Mouse (Mus musculus): ENCODE data around the gene 1700067K01Rik. TPM values are rescaled to one million over a fixed set of nuclear protein-coding genes. Genes with fewer than 3 reads are reported as not detected.
"Not testable (repeated sequence)": the region's sequence is repeated elsewhere in the genome, so short reads cannot be mapped to it uniquely, and the experiment has no call there.

Gene 1700067K01Rik
- polyA plus RNA-seq, 1 experiment from 2014 or later: 0.68 TPM

DNA sequence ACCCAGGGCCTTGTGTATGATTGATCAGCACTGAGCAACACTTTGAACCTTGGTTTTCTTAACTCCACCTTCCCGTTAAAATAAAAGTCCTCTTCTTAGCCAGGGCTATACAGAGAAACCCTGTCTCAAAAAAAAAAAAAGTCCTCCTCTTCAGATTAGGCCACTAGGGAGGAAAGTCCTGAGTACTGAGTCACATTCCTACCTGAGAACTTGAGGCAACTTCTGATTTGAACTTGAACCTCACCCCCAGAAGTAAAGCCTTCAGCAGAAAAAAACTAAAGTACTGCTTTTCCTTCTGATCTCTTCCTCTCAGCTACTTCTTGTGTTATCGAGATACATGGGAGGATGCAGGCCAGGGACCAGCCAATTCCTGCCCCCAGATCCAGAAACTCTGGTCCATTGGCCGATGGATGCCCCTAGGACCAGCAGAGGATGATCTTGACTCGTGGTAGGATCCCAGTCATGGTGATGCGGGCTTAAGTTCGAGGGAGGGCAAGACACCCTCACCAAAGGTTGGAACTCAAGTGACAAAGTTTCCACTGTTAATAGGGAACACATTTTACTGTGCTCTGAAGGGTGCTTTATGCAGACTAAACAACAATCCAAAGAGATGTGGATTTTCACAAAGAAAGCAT is 2.4 kb downstream of the 1700067K01Rik start:
- Histone ChIP-seq H3K4me3 (replicated peaks) (peak overlapping the region; percentile 58), H3K4me1 (peaks cover 31% of the 10 kb centered on the region), H3K9me3 (no peaks in the 10 kb centered on the region), H3K36me3 (peaks cover 20% of the 10 kb centered on the region), H3K4me2 (peak overlapping the region; percentile 85), H3K27me3 (replicated peaks) (no peaks in the 10 kb centered on the region), H3K9ac (no peak overlapping the region), H3K27ac (no peak overlapping the region)
- no peak for ATAC-seq (ENCODE audit: insufficient read depth, low FRiP score, low read depth)
- WGBS: 75% methylated on average over 6 of the region's 6 CpGs

DNA sequence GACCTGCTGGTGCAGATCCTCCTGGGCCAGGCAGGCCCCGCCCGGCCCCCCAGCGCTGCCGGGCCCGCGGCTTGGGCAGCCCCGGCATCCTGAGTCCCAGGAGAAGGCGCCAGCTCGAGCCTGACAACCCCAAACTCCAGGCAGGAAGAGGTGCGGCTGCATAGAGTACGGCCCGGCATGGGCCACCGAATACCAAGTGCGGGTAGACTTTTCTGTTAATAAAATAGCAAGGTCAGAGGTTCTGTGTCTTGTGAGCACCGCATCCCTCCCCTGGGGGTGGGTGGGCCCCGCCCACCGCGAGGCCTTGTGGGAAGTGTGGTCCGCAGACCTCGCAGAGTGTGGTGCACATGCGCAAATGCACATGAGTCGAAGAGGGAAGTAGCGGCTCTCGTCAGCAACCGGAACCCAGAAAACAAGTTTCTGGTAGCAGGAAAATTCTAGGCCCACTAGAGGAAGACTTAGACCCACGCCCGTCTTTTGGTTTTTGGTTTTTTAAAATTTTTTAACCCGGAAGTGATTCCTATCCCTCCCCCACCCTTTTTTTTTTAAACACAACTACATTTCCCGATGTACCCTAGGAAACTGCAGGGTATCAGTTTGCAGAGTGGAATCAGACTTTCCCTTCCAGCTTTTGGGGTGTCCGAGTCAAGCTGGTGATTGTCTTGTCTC is 3.4 kb downstream of the 1700067K01Rik start:
- Histone ChIP-seq H3K9me3 (no peaks in the 10 kb centered on the region), H3K36me3 (peaks cover 17% of the 10 kb centered on the region), H3K27ac (peak overlapping the region; percentile 89), H3K4me3 (replicated peaks) (peak overlapping the region; percentile 58), H3K9ac (peak overlapping the region; percentile 24; the same call in 1 of the 2 replicates), H3K4me2 (peak overlapping the region; percentile 85), H3K27me3 (replicated peaks) (no peaks in the 10 kb centered on the region), H3K4me1 (peaks cover 21% of the 10 kb centered on the region)
- ATAC-seq (ENCODE audit: insufficient read depth, low FRiP score, low read depth): peak; percentile 86
- WGBS: under 1% methylated on average over 30 of the region's 30 CpGs

DNA sequence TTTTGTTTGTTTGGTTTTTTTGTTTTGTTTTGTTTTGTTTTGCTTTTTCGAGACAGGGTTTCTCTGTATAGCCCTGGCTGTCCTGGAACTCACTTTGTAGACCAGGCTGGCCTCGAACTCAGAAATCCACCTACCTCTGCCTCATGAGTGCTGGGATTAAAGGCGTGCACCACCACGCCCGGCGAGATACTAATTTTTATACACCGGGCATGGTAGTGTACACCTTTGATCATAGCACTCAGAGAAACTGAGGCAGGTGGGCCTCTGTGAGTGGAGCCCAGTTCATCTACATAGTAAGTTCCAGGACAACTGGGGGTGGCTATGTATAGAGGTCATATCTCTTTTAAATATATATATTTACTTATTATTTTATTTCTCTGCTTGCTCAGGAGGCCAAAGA is 4.2 kb downstream of the 1700067K01Rik start:
- H3K27me3 ChIP-seq (replicated peaks); H3K9me3 ChIP-seq; ATAC-seq (ENCODE audit: insufficient read depth, low FRiP score, low read depth); H3K4me3 ChIP-seq (replicated peaks); H3K27ac ChIP-seq; H3K9ac ChIP-seq; H3K4me2 ChIP-seq: not testable (repeated sequence)
- WGBS: 91% methylated on average over 7 of the region's 7 CpGs
- H3K4me1 ChIP-seq: peaks cover 23% of the 10 kb centered on the region
- peaks cover 15% of the 10 kb centered on the region for H3K36me3 ChIP-seq

DNA sequence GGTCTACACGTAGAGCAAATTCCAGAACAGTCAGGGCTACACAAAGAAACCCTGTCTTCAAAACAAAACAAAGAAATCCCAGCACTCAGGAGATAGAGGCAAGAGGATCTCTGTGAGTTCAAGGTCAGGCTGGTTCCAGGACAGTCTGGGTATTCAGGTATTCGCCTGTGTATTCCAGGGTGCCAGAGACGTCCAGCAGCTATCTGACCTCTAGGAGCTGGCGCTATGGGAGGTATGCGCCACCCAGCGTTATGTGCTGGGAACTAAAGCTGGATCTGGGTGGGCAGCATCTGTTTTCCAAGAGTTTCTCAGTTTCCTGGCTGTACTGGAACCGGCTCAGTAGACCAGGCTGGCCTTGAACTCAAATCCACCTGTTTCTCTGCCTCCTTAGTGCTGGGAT is 7.1 kb downstream of the 1700067K01Rik start:
- H3K4me2 ChIP-seq: no peak overlapping the region
- peaks cover 33% of the 10 kb centered on the region for H3K27me3 ChIP-seq (replicated peaks)
- H3K4me3 ChIP-seq (replicated peaks): no peak overlapping the region
- H3K27ac ChIP-seq: no peak overlapping the region
- H3K9ac ChIP-seq: no peak overlapping the region
- ATAC-seq (ENCODE audit: insufficient read depth, low FRiP score, low read depth): no peak
- 33% methylated on average over 7 of the region's 7 CpGs for WGBS
- no peaks in the 10 kb centered on the region for H3K9me3 ChIP-seq
- no peaks in the 10 kb centered on the region for H3K36me3 ChIP-seq
- peaks cover 34% of the 10 kb centered on the region for H3K4me1 ChIP-seq

DNA sequence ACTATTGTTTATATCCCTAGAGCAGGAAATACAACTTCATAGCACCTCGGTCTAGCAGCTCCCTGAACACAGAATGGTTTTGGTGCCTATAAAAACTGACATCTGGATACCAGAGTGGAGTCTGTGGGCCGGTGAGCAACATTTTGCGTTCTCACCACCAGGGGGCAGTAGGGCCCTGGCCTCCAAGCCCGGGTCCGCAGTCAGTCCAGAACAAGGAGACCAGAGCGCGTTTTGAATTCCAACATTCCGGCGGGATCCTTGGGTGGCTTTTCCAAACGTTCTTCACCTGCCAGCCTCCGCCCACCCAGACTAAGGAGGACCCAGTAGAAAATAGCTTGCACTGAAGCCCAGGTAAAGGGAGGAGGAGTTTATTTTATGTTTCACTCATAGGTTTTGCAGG is 8.6 kb downstream of the 1700067K01Rik start:
- Histone ChIP-seq H3K4me1 (peaks cover 30% of the 10 kb centered on the region), H3K4me3 (replicated peaks) (peak overlapping the region; percentile 51; the same call in 1 of the 2 replicates), H3K27me3 (replicated peaks) (peaks cover 35% of the 10 kb centered on the region), H3K9me3 (no peaks in the 10 kb centered on the region), H3K9ac (no peak overlapping the region), H3K27ac (no peak overlapping the region), H3K36me3 (no peaks in the 10 kb centered on the region), H3K4me2 (no peak overlapping the region; the same call in 1 of the 2 replicates)
- no peak for ATAC-seq (ENCODE audit: insufficient read depth, low FRiP score, low read depth)
- under 1% methylated on average over 11 of the region's 11 CpGs for WGBS

DNA sequence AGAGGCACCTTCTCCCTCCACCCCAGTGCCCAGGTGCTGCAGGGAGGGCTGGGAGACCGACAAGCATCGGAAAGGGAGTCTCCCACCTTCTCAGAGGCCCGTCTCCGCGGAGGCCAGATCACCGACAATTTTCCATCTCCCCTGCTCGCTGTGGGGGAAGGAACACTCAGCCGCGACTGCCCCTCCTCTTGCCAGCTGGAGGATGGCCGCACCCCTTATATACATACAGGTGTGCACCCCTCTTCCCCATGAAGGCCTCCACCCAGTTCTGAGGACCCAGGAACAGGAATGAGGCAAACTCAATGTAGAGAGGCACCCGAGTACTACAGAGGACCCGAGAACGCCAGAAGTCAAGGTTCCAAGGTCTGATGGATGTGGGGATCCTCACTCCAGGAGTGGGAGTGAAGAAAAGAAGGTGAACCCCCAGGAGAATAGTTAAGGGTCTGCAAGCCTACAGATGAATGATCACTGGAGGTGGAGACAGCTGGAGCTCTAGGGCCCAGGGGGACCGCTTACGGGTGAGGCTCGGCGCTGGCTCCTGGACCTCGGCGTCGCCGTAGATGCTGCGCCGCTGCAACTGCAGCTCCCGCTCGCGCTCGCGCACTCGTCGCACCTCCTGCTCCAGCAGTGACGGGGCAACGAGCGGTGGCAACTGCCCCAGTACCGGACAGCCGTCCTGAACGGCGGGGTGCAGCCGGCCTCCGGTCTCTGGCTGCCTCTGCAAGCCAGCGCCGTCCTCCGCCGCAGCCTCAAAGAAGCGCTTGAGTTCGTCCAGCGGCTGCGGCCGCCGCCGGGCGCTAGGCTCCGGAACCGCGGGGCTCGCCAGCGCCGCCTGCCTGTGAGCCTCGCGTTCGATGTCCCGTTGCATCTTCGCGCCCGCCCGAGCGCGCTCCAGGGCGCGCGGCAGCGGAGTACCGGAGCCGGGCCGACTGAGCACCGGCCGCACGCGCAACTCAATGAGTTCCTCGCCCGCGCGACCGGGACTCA is 9.6 kb downstream of the 1700067K01Rik start:
- Histone ChIP-seq H3K4me1 (peaks cover 27% of the 10 kb centered on the region), H3K9ac (no peak overlapping the region), H3K4me3 (replicated peaks) (peak overlapping the region; percentile 51), H3K27me3 (replicated peaks) (peaks cover 35% of the 10 kb centered on the region), H3K4me2 (peak overlapping the region; percentile 100), H3K9me3 (no peaks in the 10 kb centered on the region), H3K27ac (no peak overlapping the region), H3K36me3 (no peaks in the 10 kb centered on the region)
- 2% methylated on average over 80 of the region's 83 CpGs for WGBS
- ATAC-seq (ENCODE audit: insufficient read depth, low FRiP score, low read depth): peak; percentile 40; the same call in 1 of the 2 replicates

DNA sequence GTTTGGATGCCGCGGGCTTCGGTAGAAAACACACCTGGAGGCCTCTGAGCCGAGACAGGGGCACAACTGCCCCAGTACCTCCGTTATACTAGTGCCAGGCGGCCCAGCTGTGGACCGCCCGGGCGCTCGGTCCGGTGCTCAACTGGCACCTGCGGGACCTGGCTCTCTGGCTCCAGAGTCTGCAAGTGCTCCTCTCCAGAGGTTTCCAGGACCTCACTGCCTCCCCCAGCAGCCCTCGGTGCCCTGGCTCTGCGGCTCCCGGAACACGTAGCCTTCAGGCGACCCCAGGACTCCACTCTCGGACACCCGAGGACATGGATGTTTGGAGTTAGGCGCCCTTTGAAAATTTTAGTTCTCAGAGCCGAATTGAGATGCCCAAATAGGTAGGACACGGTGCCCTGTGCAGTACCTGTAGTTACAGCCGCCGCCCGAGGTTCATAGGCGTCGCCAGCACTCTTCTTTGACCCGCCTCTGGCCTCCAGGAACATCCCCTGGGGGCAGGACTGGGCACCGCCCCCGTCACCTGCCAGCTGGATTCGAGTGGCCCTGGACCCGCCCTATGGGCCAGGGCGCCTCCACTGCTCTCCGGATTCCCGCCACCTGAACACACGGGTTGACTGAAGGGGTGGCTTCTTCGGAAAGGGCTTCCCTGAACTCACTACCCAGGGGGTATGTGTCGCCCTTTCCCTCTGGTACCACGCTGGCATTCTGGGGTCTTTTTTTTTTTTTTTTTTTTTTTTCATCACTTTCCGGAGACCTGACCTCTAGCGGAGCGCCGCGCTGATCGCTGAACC is 10.6 kb downstream of the 1700067K01Rik start, which contains the start of gene 2210011C24Rik:
Gene 2210011C24Rik, minus strand, starts transcription at position 467 of the 794 bp plus-strand sequence.
- H3K4me3 ChIP-seq (replicated peaks): peak within 1 kb of the TSS; percentile 51
- H3K9ac ChIP-seq: peak within 1 kb of the TSS; percentile 7
- H3K4me2 ChIP-seq: peak within 1 kb of the TSS; percentile 100
- no peak within 1 kb of the TSS for H3K27ac ChIP-seq
- H3K9me3 ChIP-seq: no peaks in the 10 kb centered on the region
- 1% methylated on average over 45 of the region's 45 CpGs for WGBS
- ATAC-seq (ENCODE audit: insufficient read depth, low FRiP score, low read depth): no peak
- H3K36me3 ChIP-seq: no peaks in the 10 kb centered on the region
- H3K27me3 ChIP-seq (replicated peaks): peaks cover 35% of the 10 kb centered on the region
- H3K4me1 ChIP-seq: peaks cover 27% of the 10 kb centered on the region

DNA sequence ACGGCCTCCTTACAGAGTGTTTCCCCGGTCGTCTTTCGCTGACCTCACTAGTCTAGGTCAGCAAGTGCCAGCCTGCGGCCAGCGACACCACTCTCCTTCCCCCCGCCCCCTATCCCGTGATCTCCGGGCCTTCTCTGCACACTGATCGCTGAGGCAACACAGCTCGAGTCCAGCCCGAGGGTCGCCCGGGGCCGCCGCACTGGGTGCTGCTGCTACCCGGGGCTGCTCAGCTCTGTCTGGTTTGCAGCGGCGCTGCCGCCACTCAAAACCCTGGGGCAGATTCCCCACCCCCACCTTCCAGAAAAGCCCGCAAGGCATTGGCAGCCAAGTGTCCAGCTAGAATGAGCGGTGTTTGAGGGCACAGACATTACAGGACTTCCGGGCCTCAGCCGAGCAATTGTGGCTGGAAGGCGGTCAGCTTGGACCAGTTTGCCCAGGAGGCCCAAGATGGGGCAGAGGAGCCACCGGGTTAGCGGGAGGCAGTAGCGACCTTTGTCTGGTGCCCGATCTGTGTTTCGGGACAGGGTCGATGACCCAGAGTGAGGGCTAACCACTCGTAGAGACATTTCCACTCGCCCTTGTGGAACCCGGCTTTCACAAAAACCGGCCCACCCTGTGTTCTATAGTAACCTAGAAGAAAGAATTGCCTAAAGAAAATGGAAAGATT is 11.3 kb downstream of the 1700067K01Rik start:
- 15% methylated on average over 35 of the region's 35 CpGs for WGBS

DNA sequence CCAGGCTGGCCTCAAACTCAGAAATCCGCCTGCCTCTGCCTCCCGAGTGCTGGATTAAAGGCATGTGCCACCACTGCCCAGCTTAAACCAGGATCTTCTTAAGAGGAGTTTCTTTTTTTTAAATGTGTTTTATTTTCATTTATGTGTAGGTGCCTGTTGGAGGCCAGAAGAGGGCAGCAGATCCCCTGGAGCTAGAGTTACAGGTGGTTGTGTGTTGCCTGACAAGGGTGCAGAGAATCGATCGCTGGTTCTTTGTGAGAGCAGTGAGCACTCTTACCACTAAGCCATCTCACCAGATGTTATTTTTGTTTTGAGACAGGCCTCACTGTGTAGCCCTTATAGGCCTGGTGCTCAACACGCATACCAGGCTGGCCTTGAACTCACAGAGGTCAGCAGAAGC is 14.5 kb downstream of the 1700067K01Rik start:
- ATAC-seq (ENCODE audit: insufficient read depth, low FRiP score, low read depth): no peak
- Histone ChIP-seq H3K4me2 (no peak overlapping the region), H3K27ac (no peak overlapping the region), H3K4me1 (peaks cover 22% of the 10 kb centered on the region), H3K4me3 (replicated peaks) (no peak overlapping the region), H3K27me3 (replicated peaks) (peaks cover 32% of the 10 kb centered on the region), H3K36me3 (no peaks in the 10 kb centered on the region), H3K9ac (no peak overlapping the region), H3K9me3 (no peaks in the 10 kb centered on the region)
- WGBS: 91% methylated on average over 5 of the region's 5 CpGs

More for the DNA sequence above, 11.3 kb downstream of the 1700067K01Rik start:
- H3K4me3 ChIP-seq (replicated peaks): peak overlapping the region; percentile 51
- H3K27ac ChIP-seq: no peak overlapping the region
- H3K4me1 ChIP-seq: peaks cover 27% of the 10 kb centered on the region
- H3K9ac ChIP-seq: no peak overlapping the region
- H3K36me3 ChIP-seq: no peaks in the 10 kb centered on the region
- no peaks in the 10 kb centered on the region for H3K9me3 ChIP-seq
- H3K4me2 ChIP-seq: peak overlapping the region; percentile 100
- H3K27me3 ChIP-seq (replicated peaks): peaks cover 39% of the 10 kb centered on the region
- no peak for ATAC-seq (ENCODE audit: insufficient read depth, low FRiP score, low read depth)

DNA sequence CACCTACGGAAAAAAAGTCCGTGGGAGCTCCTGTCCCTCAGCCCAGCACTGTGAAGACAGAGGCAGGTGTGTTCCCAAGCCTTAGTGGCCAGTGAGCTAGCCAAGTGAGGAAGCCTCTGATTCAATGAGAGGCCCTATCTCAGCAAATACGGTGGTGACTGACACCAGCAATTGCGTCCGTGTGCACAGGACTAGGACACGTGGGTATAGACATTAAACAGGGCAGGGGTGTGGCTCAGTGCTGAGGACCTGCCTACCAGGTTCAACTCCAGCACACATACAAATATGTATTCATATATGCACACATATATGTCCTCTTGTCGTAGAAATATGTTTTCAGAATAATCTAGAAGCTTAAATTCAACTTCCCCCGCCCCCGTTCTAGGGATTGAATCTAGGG is 18.4 kb downstream of the 1700067K01Rik start:
- H3K27me3 ChIP-seq (replicated peaks): peaks cover 12% of the 10 kb centered on the region; the same call in 1 of the 2 replicates
- no peaks in the 10 kb centered on the region for H3K36me3 ChIP-seq
- no peak overlapping the region for H3K27ac ChIP-seq
- H3K4me3 ChIP-seq (replicated peaks): no peak overlapping the region
- H3K4me1 ChIP-seq: peaks cover 21% of the 10 kb centered on the region
- H3K9me3 ChIP-seq: no peaks in the 10 kb centered on the region
- 68% methylated on average over 9 of the region's 9 CpGs for WGBS
- no peak overlapping the region for H3K4me2 ChIP-seq
- ATAC-seq (ENCODE audit: insufficient read depth, low FRiP score, low read depth): no peak
- H3K9ac ChIP-seq: no peak overlapping the region
